Mouse (Mus musculus): ENCODE data around the gene Anpep.

Anpep gene

GRCm38 (mm10) chr7:79866294-79867000 lies 5.6 kb upstream of the Anpep start:
- DNase-seq (ENCODE audit: low spot score), result peak; percentile 54

- DNase-seq (ENCODE audit: low spot score), result no peak
Observed at GRCm38 (mm10) chr7:79861794-79862193, 935 bp upstream of the Anpep start.

GRCm38 (mm10) chr7:79858956-79859630 lies 1.8 kb downstream of the Anpep start:
- no peak for DNase-seq (ENCODE audit: low spot score)

GRCm38 (mm10) chr7:79858202-79858934 lies 2.5 kb downstream of the Anpep start:
- DNase-seq (ENCODE audit: low spot score), result no peak

- DNase-seq (ENCODE audit: low spot score), result no peak
Observed at GRCm38 (mm10) chr7:79856305-79856704, 4.6 kb downstream of the Anpep start.

- peak; percentile 80 for DNase-seq (ENCODE audit: low spot score)
Observed at GRCm38 (mm10) chr7:79847456-79848451, 13.1 kb downstream of the Anpep start.

GRCm38 (mm10) chr7:79846342-79846741 lies 14.5 kb downstream of the Anpep start:
- DNase-seq (ENCODE audit: low spot score), result no peak

- no peak for DNase-seq (ENCODE audit: low spot score)
Observed at GRCm38 (mm10) chr7:79844090-79844802, 16.6 kb downstream of the Anpep start.

GRCm38 (mm10) chr7:79842163-79842562 lies 18.7 kb downstream of the Anpep start:
- no peak for DNase-seq (ENCODE audit: low spot score)

GRCm38 (mm10) chr7:79837247-79837646 lies 23.6 kb downstream of the Anpep start:
- DNase-seq (ENCODE audit: low spot score), result no peak

GRCm38 (mm10) chr7:79835196-79835595 lies 25.7 kb downstream of the Anpep start:
- DNase-seq (ENCODE audit: low spot score), result no peak

GRCm38 (mm10) chr7:79832980-79833379 lies 27.9 kb downstream of the Anpep start:
- DNase-seq (ENCODE audit: low spot score), result no peak

GRCm38 (mm10) chr7:79831585-79831984 lies 29.3 kb downstream of the Anpep start:
- no peak for DNase-seq (ENCODE audit: low spot score)

- no peak for DNase-seq (ENCODE audit: low spot score)
Observed at GRCm38 (mm10) chr7:79831145-79831544, 29.7 kb downstream of the Anpep start.

GRCm38 (mm10) chr7:79828341-79828740 lies 32.5 kb downstream of the Anpep start:
- DNase-seq (ENCODE audit: low spot score), result no peak

- no peak for DNase-seq (ENCODE audit: low spot score)
Observed at GRCm38 (mm10) chr7:79822092-79822695, 38.7 kb downstream of the Anpep start.

GRCm38 (mm10) chr7:79819996-79820395 lies 40.9 kb downstream of the Anpep start:
- no peak for DNase-seq (ENCODE audit: low spot score)

- no peak for DNase-seq (ENCODE audit: low spot score)
Observed at GRCm38 (mm10) chr7:79819515-79819914, 41.3 kb downstream of the Anpep start.

- DNase-seq (ENCODE audit: low spot score), result no peak
Observed at GRCm38 (mm10) chr7:79818321-79818720, 42.5 kb downstream of the Anpep start.

GRCm38 (mm10) chr7:79813409-79813808 lies 47.5 kb downstream of the Anpep start:
- no peak for DNase-seq (ENCODE audit: low spot score)

Measured in embryo, embryonic 10.5 days (tissue).